Mouse (Mus musculus): Measurements from ENCODE around the gene Slc13a3.

DNA sequence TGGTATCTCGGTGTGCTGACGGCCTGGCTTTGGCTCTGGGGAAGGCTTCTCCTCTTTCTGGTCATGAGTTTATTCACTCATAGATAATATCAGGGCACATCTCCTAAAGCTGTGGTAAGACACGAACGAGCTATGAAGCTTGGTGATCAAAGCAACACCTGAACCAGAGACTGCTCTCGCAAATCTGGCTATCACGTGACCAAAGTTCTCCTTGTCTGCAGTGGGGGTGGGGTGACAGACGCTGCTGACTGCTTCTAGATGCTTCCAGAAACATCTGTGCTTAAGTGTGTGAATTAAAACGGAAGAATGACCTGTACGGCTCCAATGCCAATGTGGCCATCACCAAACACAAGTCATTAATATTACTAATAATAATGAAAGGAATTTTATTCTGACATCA lies 36.7 kb upstream of the Slc13a3 start:
- TF ChIP-seq TAL1 (IDR thresholded peaks at IDR 0.05; ENCODE audit: low read length): no peak
- TF ChIP-seq GATA1 (IDR thresholded peaks at IDR 0.05; ENCODE audit: low read length): no peak

Data from erythroblast, embryonic 14.5 days (primary cell).